Mouse (Mus musculus): ENCODE results near the gene Stat1. TPM values are rescaled to one million over a fixed set of nuclear protein-coding genes. Genes with fewer than 3 reads are reported as not detected.

The Stat1 gene
- total and polyA plus RNA-seq, 3 experiments, result 79.2 to 131 (median 127) TPM

DNA sequence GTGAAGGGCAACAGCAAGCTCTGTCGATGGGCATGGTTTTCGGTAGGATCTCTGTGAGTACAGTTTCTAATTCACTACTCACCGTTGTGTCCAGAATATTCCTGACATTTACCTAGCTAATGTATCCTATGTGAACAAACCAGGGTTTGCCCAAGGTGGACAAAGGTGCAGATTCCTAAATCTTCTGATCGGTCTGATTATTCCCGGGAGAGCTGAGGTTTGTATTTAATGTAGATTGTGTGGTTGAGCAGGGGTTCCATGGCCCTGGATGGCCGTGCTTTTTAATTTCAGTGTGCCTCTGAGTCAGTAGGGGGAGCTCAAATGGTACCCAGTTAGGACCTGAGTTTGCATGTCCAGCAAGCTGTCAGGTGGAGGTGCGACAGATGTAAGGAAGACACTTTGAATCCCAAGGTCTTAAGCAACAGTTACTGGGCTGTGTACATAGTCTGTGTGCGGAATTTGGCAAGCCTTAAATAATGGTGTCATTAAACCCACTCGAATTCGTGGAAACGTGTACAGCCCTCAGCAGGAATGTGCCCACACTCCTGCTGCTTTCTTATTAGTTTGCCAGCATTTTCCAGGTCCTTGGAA lies 12.6 kb downstream of the Stat1 start:
- DNase-seq, result no peak

DNA sequence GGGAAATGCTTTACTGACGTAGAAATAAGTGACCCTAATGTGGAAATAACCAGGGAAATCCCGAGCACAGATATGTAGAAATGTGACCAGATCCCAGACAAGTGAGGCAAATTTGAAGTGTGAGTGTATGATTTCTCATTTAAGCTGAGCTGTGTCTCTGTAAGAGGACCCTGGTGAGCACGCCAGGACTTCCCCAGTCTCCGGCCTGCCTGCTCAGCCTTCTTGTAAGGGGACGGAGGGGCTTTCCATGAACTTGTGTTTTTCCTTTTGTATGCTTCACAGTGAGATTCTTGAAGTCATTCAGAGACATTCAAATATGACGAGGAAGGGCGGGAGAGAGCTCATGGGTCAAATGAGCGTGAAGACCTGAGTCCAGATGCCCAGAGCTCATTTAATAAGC lies 14.0 kb downstream of the Stat1 start:
- no peak for DNase-seq

DNA sequence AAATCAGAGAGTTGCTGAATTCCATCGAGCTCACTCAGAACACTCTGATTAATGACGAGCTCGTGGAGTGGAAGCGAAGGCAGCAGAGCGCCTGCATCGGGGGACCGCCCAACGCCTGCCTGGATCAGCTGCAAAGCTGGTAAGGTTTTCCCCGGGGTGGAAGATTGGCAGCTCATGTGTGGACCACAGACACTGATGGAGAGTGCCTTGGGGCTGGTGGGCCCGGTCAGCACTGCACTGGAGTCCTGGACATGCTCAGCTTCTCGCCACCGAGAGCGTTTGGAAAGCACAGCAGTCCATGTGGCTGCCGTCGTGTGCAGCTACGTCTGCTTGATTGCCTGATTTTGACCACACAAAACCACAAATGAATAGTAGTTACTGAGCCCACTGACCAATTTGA lies 18.1 kb downstream of the Stat1 start:
- no peak for DNase-seq

DNA sequence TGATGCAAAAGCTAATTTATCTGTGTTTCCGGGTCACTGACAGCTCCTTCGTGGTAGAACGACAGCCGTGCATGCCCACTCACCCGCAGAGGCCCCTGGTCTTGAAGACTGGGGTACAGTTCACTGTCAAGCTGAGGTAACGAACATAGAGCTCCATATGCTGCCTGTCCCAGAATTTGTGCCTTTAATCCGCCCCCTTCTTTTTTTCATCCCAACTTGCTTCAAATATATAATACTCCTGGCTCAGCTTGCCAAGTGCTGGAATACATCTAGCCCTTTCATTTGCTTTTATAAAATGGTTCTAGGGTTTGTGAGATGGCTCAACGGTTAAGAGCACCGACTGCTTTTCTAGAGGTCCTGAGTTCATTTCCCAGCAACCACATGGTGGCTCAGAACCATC lies 21.3 kb downstream of the Stat1 start:
- DNase-seq, result no peak

DNA sequence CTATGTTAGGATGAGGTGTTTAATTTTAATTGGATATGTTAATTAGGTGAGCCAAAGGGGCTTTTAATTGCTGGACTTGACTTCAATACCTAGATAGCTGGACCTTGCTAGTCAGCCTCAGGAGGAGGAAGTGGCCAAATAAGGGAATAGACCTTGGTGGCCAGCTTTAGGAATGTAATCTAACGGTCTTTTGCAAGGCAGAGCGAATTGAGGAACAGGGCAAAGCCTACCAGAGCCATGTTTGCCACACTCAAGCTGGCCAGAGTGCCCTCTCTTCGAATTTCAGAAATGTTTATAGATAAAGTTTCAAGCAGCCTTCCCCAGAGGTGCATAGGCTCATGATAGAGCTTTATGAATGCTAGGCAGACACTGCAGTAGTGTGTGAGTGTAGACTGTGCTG lies 22.2 kb downstream of the Stat1 start:
- peak; percentile 41 for DNase-seq

DNA sequence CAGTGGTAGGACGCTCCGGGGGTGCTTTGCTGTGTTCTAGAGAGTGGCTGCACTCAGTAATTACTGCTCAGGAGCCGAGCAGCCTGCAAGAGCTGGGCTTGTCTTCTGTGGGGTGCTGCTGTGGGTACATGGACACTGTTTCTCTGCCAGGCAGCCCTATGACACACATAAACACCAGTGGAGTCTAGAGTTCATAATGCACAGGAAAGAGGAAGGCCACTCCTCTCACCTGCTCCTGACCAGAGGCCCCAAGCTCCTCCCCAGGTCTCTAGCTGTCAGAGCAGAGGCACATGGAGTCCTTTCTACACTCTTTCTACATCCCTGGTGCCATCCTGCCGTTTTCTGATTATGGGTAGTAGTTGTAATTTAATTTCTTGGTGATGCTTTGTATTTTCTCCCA lies 22.9 kb downstream of the Stat1 start:
- DNase-seq, result no peak

DNA sequence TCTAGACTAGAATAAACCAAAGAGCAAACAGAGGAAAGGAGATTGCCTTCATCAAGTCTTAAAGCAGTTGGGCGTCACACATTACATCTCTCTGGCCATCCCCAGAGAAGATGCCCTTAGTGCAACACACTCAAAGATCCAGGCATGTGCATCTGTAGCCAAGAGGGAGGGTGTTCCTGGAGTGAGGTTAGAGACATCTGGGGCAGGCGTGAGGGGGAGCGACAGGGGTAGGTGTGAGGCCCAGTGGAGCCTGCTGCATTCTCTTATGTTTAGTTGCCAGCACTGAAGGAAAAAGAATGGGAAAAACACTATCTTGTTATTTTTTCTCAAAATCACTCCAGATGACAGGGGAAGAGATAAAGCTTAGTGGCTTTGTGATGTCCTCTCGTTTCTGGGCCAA lies 24.0 kb downstream of the Stat1 start:
- no peak for DNase-seq

DNA sequence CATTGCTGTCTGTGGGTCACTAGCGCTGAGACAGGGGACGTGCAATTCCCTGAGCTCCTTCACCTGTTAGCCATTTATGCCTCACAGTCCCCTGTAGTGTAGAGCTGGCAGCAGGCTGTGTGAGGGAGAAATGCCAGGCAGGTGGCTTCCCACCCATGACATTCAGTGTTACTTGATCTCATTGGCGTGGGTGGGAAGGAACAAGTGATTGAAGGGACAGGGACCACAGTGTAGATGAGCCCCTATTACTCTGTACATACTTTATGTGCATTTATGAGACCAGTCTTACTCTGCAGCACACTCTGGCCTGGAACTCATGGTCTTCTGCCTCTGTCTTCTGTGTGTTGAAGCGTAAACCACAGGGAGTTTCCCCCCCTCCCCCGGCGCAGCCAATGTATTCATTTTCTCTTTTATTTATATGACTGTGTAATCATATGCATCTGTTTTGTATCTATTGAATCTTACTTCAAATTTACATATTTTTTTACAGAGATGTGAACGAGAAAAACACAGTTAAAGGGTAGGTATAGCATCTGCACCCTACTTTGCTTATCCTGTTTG lies 24.4 kb downstream of the Stat1 start:
- no peak for DNase-seq

DNA sequence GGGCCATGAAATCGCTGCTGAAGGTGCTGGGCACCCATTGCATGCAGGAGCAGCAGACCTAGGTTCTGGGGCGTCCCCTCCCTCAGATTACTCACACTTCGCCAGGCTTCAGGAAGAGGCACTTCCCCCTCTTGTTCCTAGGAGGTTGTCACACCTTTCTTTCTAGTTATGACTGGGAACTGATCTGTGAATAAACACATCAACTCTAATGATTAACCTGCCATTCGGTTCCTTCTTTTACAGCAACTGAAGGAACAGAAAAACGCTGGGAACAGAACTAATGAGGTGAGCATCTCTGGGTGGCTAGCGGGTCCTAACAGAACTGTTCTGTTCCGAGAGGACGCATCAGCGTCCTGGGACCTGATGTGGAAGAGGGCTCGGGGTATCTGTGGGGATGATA lies 25.7 kb downstream of the Stat1 start:
- DNase-seq, result no peak

DNA sequence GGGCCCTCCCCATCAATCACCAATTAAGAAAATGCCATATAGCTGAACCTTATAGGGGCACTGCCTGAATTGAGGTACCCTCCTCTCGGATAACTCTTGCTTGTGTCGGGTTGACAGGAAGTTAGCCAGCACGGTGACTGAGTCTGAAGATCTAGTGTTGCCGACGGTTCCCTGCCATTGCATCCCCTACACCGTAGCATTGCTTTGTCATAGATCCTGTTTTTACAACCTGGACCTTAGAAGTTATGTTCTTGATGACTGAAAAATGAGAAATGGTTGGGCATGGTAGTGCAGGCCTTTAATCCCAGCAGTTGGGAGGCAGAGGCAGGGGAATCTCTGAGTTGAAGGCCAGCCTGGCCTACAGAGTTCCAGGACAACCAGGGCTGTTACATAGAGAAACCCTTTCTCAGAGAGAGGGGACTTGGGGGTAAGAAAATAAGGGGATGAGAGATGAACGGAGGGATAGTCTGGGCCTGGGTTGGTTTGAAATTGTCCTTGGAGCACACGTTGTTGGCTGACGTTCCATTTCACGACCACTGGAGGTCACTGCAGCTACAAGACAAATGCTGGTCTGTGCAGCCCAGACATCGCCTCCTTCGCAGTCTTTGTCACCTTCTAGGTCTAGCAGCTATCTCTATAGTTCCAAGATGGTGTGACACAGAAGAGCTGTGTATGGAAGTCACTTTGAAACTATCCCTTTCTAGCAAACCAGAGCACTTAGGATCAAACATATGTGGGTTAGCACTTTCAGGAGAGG lies 27.2 kb downstream of the Stat1 start:
- peak; percentile 49 for DNase-seq

DNA sequence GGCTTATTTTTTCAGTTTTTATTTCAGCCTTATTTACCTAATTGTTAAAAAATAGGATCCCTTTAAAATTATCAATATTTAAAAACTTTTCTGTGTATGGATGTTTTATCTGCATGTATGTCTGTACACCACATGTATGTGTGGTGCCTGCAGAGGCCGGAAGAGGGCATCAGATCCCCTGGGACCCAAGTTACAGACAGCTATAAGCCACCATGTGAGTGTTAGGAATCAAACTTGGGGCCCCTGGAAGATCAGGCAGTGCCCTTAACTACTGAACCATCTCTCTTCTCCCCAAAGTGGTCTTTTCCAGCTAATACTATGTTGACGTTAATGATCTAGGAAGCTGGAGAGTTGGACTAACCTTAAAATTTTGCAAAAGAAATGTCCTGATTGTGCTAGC lies 28.2 kb downstream of the Stat1 start:
- DNase-seq, result no peak

DNA sequence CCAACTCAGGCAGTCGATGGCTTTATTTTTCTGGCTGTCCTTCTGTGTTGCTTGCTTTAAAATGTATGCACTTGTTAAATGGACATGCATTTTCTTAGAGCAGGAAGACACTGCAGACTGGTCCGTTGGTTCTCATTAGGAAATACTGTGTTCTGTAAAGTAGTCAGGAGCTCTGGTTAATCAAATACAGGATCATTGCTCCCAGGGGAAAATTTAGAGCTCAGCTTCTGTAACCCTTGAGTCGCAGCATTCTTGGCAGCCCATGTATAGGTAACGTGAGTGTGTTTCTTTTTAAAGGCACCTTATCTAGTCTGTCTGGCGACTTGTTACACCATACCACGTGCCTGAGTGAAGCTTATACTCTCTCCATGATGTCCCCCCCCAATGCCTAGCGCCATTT lies 28.9 kb downstream of the Stat1 start:
- DNase-seq, result no peak

DNA sequence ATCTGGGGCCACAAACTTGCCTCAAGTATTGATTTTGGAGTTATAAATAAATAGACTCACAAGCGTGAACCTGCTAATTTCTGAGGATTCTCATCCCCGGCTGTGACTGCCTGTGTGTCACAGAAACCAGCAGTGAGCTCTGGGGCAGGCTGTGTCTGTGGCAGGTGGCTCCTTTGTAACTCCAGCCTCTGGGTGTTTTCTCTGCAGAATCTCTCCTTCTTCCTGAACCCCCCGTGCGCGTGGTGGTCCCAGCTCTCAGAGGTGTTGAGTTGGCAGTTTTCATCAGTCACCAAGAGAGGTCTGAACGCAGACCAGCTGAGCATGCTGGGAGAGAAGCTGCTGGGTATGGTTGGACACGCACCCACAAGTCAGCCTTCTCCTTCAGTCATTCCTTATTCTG lies 29.5 kb downstream of the Stat1 start:
- no peak for DNase-seq

DNA sequence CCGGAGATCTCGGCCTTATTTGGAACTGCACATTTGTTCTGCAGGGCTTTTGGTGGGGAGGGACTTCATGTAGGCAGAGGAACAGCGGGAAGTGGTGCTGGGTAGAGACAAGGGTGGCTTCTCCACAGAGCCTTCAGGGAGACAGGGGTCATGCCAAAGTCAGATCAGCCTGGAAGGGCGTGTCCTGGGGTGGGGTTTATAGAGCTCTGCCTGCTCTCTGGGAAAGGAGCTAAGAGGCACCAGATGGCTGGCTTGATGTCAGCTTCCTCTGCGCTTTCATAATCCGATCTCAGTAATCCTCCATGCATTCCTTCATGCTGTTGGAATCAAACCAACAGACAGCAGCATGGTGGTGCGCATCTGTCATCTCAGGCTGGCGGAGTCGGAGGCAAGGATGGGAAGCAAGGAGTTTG lies 30.7 kb downstream of the Stat1 start:
- no peak for DNase-seq

DNA sequence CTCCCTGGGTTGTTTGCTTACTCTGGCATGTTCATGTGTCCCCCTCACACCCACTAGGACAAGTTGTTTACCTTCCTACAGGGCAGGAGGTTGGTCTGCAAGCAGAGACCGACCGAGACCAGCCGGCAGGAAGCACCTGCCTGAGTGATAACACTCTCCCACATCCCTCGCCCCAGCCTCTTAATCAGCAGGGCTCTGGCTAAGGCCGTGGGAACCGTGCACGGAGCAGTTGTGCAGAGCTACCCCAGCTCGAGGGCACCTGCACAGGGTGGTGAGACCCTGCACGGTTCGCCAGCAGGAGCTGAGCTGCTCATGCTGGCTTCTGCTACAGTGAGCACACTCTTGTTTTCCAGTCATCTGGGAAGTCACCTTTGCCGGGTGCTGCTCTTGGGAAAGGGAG lies 31.4 kb downstream of the Stat1 start:
- DNase-seq, result no peak

DNA sequence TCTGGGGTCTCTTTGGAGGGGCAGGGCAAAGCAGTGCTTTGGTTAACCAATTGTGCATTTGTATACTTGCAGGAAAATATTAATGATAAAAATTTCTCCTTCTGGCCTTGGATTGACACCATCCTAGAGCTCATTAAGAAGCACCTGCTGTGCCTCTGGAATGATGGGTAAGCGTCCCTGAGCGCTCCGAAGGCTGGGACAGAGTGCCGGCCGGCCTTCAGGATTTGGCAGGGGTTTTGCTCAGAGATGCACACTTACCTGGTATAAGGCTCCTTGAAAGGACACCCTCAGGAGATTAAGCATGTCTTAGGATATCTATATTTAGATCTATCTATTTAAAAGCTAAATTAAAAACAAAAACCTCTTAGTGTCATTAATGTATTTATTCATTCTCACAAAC lies 31.9 kb downstream of the Stat1 start:
- DNase-seq, result no peak

DNA sequence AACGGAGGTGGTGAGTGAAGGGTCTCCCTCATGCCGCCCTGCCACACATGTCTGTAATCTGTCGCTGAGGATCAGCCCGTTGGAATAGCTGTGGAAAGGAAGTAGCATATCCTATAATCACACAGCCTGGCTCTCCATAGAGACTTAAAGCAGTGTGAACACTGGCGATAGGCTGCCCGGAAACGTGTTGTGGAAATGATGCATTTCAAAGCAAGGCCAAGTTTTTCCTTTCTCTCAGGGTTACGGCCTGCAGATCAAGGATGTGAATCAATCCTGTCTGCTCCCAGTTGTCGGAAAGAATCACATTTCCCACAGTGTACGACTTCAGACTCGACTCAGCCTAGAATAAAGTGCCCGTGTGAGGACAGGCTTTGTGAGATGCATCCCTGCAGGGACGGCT lies 33.1 kb downstream of the Stat1 start:
- peak; percentile 60 for DNase-seq

DNA sequence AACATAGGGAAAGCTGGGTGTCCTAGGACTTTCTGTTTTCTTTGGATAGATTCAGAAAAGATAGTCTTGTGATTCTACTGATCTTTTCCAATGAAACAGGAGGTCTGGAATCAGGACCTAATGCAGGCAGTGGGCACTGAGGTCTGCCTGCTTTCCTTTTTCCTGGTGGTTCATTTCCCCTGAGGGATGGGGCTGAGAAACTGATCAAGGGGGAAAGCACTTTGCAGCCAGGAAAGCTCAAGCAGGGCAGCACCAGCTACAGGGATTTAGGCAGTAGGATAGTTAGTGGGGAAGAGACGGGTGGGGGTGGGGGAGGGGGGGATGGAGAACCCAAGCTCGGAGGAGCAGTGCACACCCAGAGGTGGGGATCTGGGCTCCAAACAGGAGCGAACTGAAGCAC lies 33.7 kb downstream of the Stat1 start:
- DNase-seq, result no peak

DNA sequence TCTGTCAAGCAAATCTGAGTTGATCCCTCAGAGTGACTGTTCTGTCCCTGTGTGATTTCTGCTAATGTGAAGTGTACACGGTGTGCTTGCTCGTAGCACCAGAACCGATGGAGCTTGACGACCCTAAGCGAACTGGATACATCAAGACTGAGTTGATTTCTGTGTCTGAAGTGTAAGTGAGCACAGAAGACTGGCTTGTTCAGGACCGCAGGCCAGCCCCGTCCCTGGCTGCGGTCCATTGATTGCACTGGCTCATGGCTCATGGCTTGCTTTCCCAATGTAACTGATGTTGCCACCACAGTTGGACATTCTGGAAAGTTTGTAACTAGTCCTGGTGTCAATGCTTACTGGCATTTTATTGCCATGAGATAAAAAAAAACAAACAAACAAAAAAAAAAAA lies 35.6 kb downstream of the Stat1 start:
- peak; percentile 69 for DNase-seq

DNA sequence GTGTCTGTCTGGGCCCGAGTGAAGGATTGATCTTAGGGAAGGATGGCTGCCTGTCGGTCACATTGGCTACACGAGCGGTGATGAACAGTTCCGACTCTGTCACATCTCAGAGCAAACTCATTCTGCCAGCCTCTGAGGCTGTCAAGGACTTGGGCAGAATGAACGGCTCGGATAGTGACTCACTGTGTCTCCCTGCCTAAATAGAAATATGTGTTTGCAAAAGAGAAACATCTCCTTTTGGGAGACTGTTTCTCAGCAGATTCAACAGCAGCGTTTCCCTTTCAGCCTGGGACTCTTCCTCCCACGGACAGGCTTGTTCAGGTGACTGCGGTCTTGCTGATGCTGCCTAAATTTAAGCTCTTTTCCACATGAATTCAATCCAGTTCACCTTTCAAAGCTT lies 37.1 kb downstream of the Stat1 start:
- DNase-seq, result peak; percentile 74

DNA sequence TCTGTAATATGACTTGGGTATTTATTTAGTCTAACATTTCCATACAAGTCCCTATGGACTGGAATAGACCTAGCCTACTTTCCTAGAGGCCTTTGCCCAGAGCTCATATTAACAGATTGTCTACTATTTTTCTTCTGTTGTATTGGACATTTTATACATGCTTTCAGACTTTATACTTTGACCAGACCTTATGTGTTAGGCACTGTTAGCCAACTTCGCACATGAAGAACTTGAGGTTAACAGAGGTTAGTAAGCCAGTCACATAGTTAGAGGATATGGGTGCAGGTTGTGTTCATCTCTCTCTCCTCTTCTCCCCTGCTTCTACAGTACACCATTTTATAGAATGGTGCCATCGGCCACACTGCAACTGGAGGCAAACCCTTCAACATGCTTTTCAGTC lies 38.8 kb downstream of the Stat1 start:
- DNase-seq, result no peak

DNA sequence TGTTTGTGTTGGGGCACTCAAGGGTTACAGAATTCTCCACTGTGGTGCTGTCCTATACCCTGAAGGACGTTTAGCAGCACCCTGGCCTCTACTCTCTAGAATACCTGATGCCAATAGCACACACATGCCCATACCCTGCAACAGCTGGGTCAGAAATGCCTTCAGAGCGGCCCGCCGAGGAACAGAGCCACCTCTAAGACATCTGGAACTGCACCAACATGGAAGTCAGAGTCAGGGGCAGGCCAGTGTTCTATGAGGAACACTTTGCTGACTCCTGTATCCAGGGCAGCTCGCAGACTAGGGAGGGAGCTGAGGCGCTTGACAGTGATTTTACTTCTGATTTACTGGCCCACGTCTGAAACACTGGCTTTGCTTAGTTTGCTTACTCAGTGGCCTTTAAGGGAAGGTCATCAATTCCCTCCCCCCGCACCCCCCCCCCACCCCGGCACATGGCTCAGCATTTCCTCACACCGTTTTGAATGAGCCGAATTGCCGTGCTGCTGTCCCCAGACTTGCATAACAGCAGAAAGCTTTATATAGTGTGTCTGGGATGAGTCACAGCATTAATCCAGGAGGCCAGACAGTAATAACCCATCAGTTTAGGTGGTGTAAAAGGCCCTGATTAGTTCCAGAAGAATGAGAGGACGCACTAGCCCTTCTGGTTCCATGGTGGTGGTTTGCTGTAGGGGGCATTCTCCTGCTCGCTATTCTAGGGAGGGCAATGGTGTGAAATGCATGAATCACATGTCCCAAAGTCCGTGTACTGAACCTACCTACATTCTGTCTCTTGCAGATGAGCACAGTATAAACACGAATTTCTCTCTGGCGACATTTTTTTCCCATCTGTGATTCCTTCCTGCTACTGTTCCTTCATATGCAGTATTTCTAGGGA lies 39.5 kb downstream of the Stat1 start:
- DNase-seq, result peak; percentile 74

DNA sequence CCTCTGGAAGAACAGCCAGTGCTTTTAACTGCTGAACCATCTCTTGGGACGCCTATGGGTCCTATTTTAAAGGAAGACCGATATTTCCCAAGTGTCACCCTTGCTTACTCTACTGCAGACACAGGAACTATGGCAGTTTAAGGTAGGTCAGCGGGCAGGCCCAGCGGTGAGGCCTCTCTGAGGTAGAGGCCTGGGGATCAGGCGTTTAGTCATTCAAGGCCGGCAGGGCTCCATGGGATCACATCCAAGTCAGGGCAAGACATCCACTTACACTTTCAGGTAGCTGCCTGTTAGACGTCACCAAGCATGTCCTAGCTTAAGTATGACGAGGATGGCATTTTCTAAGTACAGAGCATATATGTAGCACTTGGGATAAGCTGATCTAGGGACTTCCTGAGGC lies 41.9 kb downstream of the Stat1 start:
- peak; percentile 46 for DNase-seq

Data from adrenal gland, adult 2 months (tissue).